Mouse (Mus musculus) CD4-positive naive resting alpha-beta T cell, adult 57 days (primary cell): Measurements from ENCODE around the gene Serpina16. TPM values are rescaled to one million over a fixed set of nuclear protein-coding genes. Genes with fewer than 3 reads are reported as not detected.

ENCODE experiments used
- total RNA-seq: library from RNA; stranded (reverse); gene quantifications from one replicate; pipeline ENCODE4 v1.2.4, GENCODE M21; 2023

Serpina16 gene
- total RNA-seq = not detected

GRCm38 (mm10) chr12:103676039-103676438, at the start of gene Serpina16:
TSS of gene Serpina16 (minus strand) at chr12:103676139.

GRCm38 (mm10) chr12:103695429-103695828, 19.5 kb upstream of the Serpina16 start, which contains the start of gene Serpina1f:
TSS of gene Serpina1f (minus strand) at chr12:103695529.

GRCm38 (mm10) chr12:103656848-103657626, 18.9 kb downstream of the Serpina16 start, which contains the start of gene Serpina6:
TSS of gene Serpina6 (minus strand) at chr12:103657212.

GRCm38 (mm10) chr12:103631203-103631612, 44.7 kb downstream of the Serpina16 start, which contains the start of gene Serpina10:
TSS of gene Serpina10 (minus strand) at chr12:103631444.

Other genes starting within 250 kb of the Serpina16 start
- gene Ifi27, start 241.9 kb downstream of the Serpina16 start, total RNA-seq = 137 TPM
- 242 TPM for gene Ifi27l2a, start 232.5 kb downstream of the Serpina16 start, total RNA-seq
- gene Ifi27l2b, start 218.9 kb downstream of the Serpina16 start, total RNA-seq = not detected
- not detected for gene Ppp4r4, start 143.9 kb downstream of the Serpina16 start, total RNA-seq
- not detected for gene Serpina10, start 44.7 kb downstream of the Serpina16 start, total RNA-seq
- gene Serpina6, start 18.9 kb downstream of the Serpina16 start, total RNA-seq = not detected
- not detected for gene Serpina1f, start 19.4 kb upstream of the Serpina16 start, total RNA-seq
- gene Serpina1d, start 97.5 kb upstream of the Serpina16 start, total RNA-seq = not detected
- gene Serpina1b, start 154.2 kb upstream of the Serpina16 start, total RNA-seq = not detected
- not detected for gene Serpina1a, start 187.4 kb upstream of the Serpina16 start, total RNA-seq
- not detected for gene Serpina1c, start 228.7 kb upstream of the Serpina16 start, total RNA-seq